Mouse (Mus musculus) brain, embryonic 14.5 days (tissue): Measurements from ENCODE around the gene Swap70.

ENCODE experiments used
- CTCF ChIP-seq: fragments of 200-500 bp; IDR thresholded peaks from 2 replicates; pipeline ENCODE4 v1.5.1; 2012; ENCODE audit warnings: inconsistent platforms, mild to moderate bottlenecking, moderate library complexity, borderline replicate concordance; ENCODE audit not compliant: insufficient read depth, insufficient read length; ENCODE audit errors: extremely low read depth
- POLR2A ChIP-seq: fragments of 200-500 bp; IDR thresholded peaks from 2 replicates; pipeline ENCODE4 v1.6.1; 2012; ENCODE audit warnings: mild to moderate bottlenecking, inconsistent platforms, borderline replicate concordance; ENCODE audit not compliant: poor library complexity, insufficient read depth, insufficient read length, severe bottlenecking; ENCODE audit errors: extremely low read depth

- TF ChIP-seq CTCF (no peak), POLR2A (no peak)
Observed at GRCm38 (mm10) chr7:110241472-110242289, 20.2 kb downstream of the Swap70 start.
